In the genomic region with DNA sequence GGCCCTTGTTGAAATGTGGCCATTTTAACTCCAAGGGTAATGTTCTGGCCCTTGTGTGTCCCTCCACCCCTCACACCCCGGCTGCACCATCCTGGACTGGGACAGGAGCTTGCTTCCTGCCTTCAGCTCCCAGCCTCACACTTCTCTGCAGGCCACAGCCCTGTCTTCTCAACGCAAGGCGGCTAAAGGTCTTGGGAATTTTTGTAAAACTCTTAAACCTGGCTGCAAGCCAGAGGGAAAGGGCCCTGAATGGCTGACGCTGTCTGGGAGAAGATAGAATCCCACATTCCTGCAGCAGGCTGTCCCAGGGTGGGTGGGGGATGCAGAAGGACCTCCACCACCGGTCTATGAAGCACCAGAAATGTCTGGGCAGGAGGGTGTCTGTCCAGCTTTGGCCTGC, we compare ENCODE assay signal across 9 mouse cellular contexts.
DNase-seq lines count a peak whose midpoint lies in the region; ATAC-seq lines count a peak whose summit lies in the region.
"Had no signal": no experiment of that assay in that cellular context is flagged by ENCODE, and none has a peak within 500 bp of the region (broad histone marks: within the 10 kb centered on the region; RNA-seq: fewer than 3 reads in every experiment).

No protein-coding gene starts in this region.

- no peak overlapping the region for H3K9ac ChIP-seq in forebrain, embryonic 13.5 days
- H3K9ac ChIP-seq in hindbrain, embryonic 15.5 days, result no peak overlapping the region

- WGBS in forebrain, embryonic 13.5 days, result 23% methylated on average over 5 of the region's 5 CpGs
- 30% methylated on average over 5 of the region's 5 CpGs for WGBS in hindbrain, embryonic 15.5 days

- H3K36me3 ChIP-seq in forebrain, embryonic 13.5 days (ENCODE audit: poor library complexity, severe bottlenecking), result no peaks in the 10 kb centered on the region
- H3K36me3 ChIP-seq in hindbrain, embryonic 15.5 days, result no peaks in the 10 kb centered on the region

- peak; percentile 48 to 56 for DNase-seq in heart, adult 18-20 months
- no peak for DNase-seq in heart, postnatal 36 days
- DNase-seq in lung, postnatal 36 days, result peak; percentile 21
- no peak for DNase-seq in urinary bladder, postnatal 36 days (ENCODE audit: low spot score in 2 of 2)
- no peak for DNase-seq in cerebellum, postnatal 14 days
- DNase-seq in gastrocnemius, postnatal 25 days, result no peak

- H3K27me3 ChIP-seq in forebrain, embryonic 13.5 days, result no peaks in the 10 kb centered on the region
- H3K27me3 ChIP-seq in hindbrain, embryonic 15.5 days, result no peaks in the 10 kb centered on the region; the same call in 1 of the 2 replicates

- peaks cover 85% of the 10 kb centered on the region for H3K4me1 ChIP-seq in forebrain, embryonic 13.5 days
- peaks cover 66% of the 10 kb centered on the region for H3K4me1 ChIP-seq in hindbrain, embryonic 15.5 days (replicated peaks)

- H3K27ac ChIP-seq in forebrain, embryonic 13.5 days, result peak overlapping the region; percentile 74
- H3K27ac ChIP-seq in hindbrain, embryonic 15.5 days (replicated peaks), result peak overlapping the region; percentile 16; the same call in 1 of the 2 replicates

- H3K9me3 ChIP-seq in forebrain, embryonic 13.5 days (replicated peaks), result no peaks in the 10 kb centered on the region
- no peaks in the 10 kb centered on the region for H3K9me3 ChIP-seq in hindbrain, embryonic 15.5 days

- no peak overlapping the region for H3K4me2 ChIP-seq in forebrain, embryonic 13.5 days
- no peak overlapping the region for H3K4me2 ChIP-seq in hindbrain, embryonic 15.5 days

- H3K4me3 ChIP-seq in forebrain, embryonic 13.5 days, result no peak overlapping the region
- no peak overlapping the region for H3K4me3 ChIP-seq in hindbrain, embryonic 15.5 days
- H3K4me3 ChIP-seq: erythroblast, embryonic 14.5 days had no signal

- ATAC-seq in forebrain, embryonic 13.5 days, result no peak
- ATAC-seq in hindbrain, embryonic 15.5 days (ENCODE audit: low FRiP score, low read depth), result no peak

- intact Hi-C loops in heart, postnatal 36 days (cut with DNase I), result no loop called here

Comparison
In these comparisons a context has a peak if more than half of its experiments do, and no peak if none do; other contexts are left out.
1. DNase-seq: peak in heart, adult 18-20 months (2 of 2) and lung, postnatal 36 days (single experiment); none in heart, postnatal 36 days (0 of 2), urinary bladder, postnatal 36 days (0 of 2), cerebellum, postnatal 14 days (0 of 2) and gastrocnemius, postnatal 25 days (single experiment).